Mouse (Mus musculus): ENCODE results near the gene Sbf1. TPM values are rescaled to one million over a fixed set of nuclear protein-coding genes. Genes with fewer than 3 reads are reported as not detected.

The Sbf1 gene
- polyA plus RNA-seq, 1 experiment from 2014 or later = 94.8 TPM

- WGBS = under 1% methylated on average over 58 of the region's 58 CpGs
- peaks cover 53% of the 10 kb centered on the region for H3K4me1 ChIP-seq
- H3K36me3 ChIP-seq = no peaks in the 10 kb centered on the region
- H3K4me3 ChIP-seq (replicated peaks) = peak overlapping the region; percentile 95
- H3K27me3 ChIP-seq (replicated peaks) = no peaks in the 10 kb centered on the region
- H3K27ac ChIP-seq (replicated peaks) = peak overlapping the region; percentile 76
- no peaks in the 10 kb centered on the region for H3K9me3 ChIP-seq (replicated peaks)
- H3K9ac ChIP-seq (replicated peaks) = peak overlapping the region; percentile 95
- H3K4me2 ChIP-seq = peak overlapping the region; percentile 87
- ATAC-seq (ENCODE audit: low FRiP score) = peak; percentile 48
Measured at GRCm38 (mm10) chr15:89314511-89315189, 461 bp downstream of the Sbf1 start.

DNA sequence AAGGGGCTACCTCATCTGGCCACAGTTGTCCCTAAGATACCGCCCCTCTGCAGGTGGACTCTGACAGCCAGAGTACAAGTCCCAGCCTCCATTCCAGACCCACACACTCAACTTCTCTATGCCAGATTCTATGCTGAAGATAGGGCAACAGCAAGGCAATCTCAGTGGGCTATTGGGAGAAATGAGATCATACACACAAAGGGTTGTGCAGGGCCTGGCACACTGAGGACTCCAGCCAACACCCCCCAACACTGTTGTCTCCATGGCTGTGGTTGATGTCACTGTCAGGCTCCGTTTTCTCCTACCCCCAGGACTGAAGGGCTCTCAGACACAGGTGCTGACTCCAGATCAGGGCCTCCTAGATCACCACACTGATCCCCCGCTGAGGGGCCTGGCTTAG lies 1.0 kb downstream of the Sbf1 start:
- peak overlapping the region; percentile 87 for H3K4me2 ChIP-seq
- peak overlapping the region; percentile 95 for H3K9ac ChIP-seq (replicated peaks)
- ATAC-seq (ENCODE audit: low FRiP score) = no peak; the same call in 1 of the 2 replicates
- H3K36me3 ChIP-seq = no peaks in the 10 kb centered on the region
- H3K27me3 ChIP-seq (replicated peaks) = no peaks in the 10 kb centered on the region
- peak overlapping the region; percentile 95 for H3K4me3 ChIP-seq (replicated peaks)
- H3K27ac ChIP-seq (replicated peaks) = no peak overlapping the region
- WGBS = 33% methylated on average over 3 of the region's 3 CpGs
- H3K9me3 ChIP-seq (replicated peaks) = no peaks in the 10 kb centered on the region
- peaks cover 56% of the 10 kb centered on the region for H3K4me1 ChIP-seq

DNA sequence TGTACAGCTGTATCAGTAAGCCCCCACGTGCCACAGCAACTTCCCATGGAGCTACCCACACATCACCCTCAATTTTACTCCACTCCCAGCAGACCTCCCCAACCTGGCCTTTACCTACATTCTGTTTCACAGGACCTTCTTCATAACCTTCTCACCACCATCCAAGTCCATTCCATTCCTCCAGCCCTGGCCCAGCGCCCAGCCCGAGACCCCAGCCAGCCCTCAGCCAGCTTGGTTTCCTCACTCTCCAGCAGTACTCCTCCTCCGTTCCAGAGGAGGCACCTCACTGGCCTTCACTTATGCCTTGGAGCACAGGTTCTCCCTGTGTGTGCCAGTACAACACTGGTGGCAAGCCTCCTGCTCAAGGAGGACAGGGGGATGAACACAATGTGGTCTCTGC lies 1.8 kb downstream of the Sbf1 start:
- Histone ChIP-seq H3K4me1 (peaks cover 56% of the 10 kb centered on the region), H3K4me3 (replicated peaks) (peak overlapping the region; percentile 95; the same call in 1 of the 2 replicates)

GRCm38 (mm10) chr15:89309962-89310498 lies 5.1 kb downstream of the Sbf1 start:
- H3K27me3 ChIP-seq (replicated peaks) = no peaks in the 10 kb centered on the region
- H3K9me3 ChIP-seq (replicated peaks) = no peaks in the 10 kb centered on the region
- H3K9ac ChIP-seq (replicated peaks) = no peak overlapping the region
- H3K4me3 ChIP-seq (replicated peaks) = no peak overlapping the region
- peaks cover 50% of the 10 kb centered on the region for H3K4me1 ChIP-seq
- no peak overlapping the region; the same call in 1 of the 2 replicates for H3K4me2 ChIP-seq
- ATAC-seq (ENCODE audit: low FRiP score) = no peak
- peaks cover 25% of the 10 kb centered on the region for H3K36me3 ChIP-seq
- 54% methylated on average over 6 of the region's 6 CpGs for WGBS
- H3K27ac ChIP-seq (replicated peaks) = no peak overlapping the region

More for the DNA sequence above, 1.8 kb downstream of the Sbf1 start:
- Histone ChIP-seq H3K27me3 (replicated peaks) (no peaks in the 10 kb centered on the region), H3K27ac (replicated peaks) (no peak overlapping the region), H3K9me3 (replicated peaks) (no peaks in the 10 kb centered on the region), H3K9ac (replicated peaks) (no peak overlapping the region; the same call in 1 of the 2 replicates), H3K36me3 (no peaks in the 10 kb centered on the region), H3K4me2 (peak overlapping the region; percentile 87)
- WGBS = 80% methylated on average over 4 of the region's 4 CpGs
- ATAC-seq (ENCODE audit: low FRiP score) = no peak

GRCm38 (mm10) chr15:89308406-89309139 lies 6.5 kb downstream of the Sbf1 start:
- peaks cover 39% of the 10 kb centered on the region for H3K36me3 ChIP-seq
- H3K27me3 ChIP-seq (replicated peaks) = no peaks in the 10 kb centered on the region
- WGBS = 86% methylated on average over 7 of the region's 7 CpGs
- no peak overlapping the region for H3K4me3 ChIP-seq (replicated peaks)
- H3K4me2 ChIP-seq = no peak overlapping the region
- no peak overlapping the region for H3K27ac ChIP-seq (replicated peaks)
- H3K4me1 ChIP-seq = peaks cover 41% of the 10 kb centered on the region
- no peak overlapping the region for H3K9ac ChIP-seq (replicated peaks)
- no peak for ATAC-seq (ENCODE audit: low FRiP score)
- H3K9me3 ChIP-seq (replicated peaks) = no peaks in the 10 kb centered on the region

DNA sequence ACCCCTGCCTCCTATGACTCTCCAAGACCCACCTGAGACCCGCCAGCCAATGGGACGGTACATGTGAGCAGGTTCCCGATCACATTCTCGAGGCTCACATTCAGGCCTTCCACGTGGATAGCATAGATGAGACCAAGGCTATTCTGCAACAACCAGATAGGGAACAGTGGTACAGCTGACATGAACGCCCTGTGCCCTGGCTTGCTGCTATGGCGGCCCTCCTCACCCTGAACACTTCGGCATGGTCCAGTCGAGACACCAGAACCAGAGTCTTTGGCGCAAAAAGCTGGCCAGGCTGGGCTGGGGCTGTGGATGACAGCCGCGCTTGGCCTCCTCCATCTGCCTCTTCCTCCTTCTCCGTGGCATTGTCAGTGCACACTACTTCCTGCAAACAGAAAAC lies 7.7 kb downstream of the Sbf1 start:
- WGBS = 92% methylated on average over 13 of the region's 13 CpGs
- Histone ChIP-seq H3K4me2 (no peak overlapping the region), H3K9me3 (replicated peaks) (no peaks in the 10 kb centered on the region), H3K4me3 (replicated peaks) (no peak overlapping the region), H3K36me3 (peaks cover 50% of the 10 kb centered on the region), H3K27me3 (replicated peaks) (no peaks in the 10 kb centered on the region), H3K27ac (replicated peaks) (no peak overlapping the region), H3K9ac (replicated peaks) (no peak overlapping the region), H3K4me1 (peaks cover 30% of the 10 kb centered on the region)
- ATAC-seq (ENCODE audit: low FRiP score) = no peak

DNA sequence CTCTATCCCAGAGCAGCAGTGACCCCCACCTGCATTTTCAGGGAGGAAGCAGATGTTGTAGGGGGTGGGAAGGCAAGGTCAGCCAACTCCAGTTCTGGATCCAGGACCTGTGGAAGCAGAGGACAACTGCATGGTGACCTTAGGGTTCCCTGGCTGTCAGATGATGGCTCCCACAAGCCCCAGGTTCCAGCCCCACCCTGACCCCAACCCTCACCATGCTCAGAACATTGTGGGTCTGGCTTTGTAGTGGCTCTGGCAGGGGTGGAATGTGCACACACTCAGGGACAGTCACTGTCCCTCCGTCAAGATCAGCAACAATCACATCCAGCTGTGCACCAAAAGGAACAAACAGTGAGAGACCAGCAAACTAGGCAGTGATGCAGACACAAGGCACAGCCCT lies 9.1 kb downstream of the Sbf1 start:
- 89% methylated on average over 1 of the region's 1 CpGs for WGBS
- no peak for ATAC-seq (ENCODE audit: low FRiP score)
- H3K4me3 ChIP-seq (replicated peaks) = no peak overlapping the region
- no peaks in the 10 kb centered on the region for H3K9me3 ChIP-seq (replicated peaks)
- H3K9ac ChIP-seq (replicated peaks) = no peak overlapping the region
- peaks cover 65% of the 10 kb centered on the region for H3K36me3 ChIP-seq
- H3K4me1 ChIP-seq = peaks cover 16% of the 10 kb centered on the region
- H3K27me3 ChIP-seq (replicated peaks) = no peaks in the 10 kb centered on the region
- H3K4me2 ChIP-seq = no peak overlapping the region
- H3K27ac ChIP-seq (replicated peaks) = no peak overlapping the region

DNA sequence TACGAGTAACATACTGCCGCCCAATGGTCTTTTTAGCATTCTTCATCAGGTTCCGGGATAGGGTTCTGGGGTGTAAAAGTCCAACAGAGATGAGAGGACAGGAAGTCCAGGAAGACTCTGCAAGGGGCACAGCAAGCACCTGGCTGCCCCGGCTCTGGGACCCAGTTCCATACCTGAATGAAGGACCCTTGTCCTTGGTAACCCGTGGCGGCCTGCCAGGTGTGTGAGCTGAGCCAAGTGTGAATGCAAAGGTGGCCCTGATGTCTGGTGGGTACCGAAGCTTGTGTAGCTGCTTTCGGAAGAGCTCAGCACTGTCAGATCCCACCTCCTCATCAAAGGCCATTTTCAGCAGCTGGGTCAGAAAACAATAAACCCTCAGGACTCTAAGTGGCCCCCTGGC lies 14.5 kb downstream of the Sbf1 start:
- Histone ChIP-seq H3K4me2 (no peak overlapping the region), H3K27me3 (replicated peaks) (no peaks in the 10 kb centered on the region), H3K4me3 (replicated peaks) (no peak overlapping the region), H3K9me3 (replicated peaks) (no peaks in the 10 kb centered on the region), H3K36me3 (peaks cover 93% of the 10 kb centered on the region), H3K4me1 (no peaks in the 10 kb centered on the region), H3K9ac (replicated peaks) (no peak overlapping the region), H3K27ac (replicated peaks) (no peak overlapping the region)
- no peak for ATAC-seq (ENCODE audit: low FRiP score)
- WGBS = 96% methylated on average over 8 of the region's 8 CpGs

DNA sequence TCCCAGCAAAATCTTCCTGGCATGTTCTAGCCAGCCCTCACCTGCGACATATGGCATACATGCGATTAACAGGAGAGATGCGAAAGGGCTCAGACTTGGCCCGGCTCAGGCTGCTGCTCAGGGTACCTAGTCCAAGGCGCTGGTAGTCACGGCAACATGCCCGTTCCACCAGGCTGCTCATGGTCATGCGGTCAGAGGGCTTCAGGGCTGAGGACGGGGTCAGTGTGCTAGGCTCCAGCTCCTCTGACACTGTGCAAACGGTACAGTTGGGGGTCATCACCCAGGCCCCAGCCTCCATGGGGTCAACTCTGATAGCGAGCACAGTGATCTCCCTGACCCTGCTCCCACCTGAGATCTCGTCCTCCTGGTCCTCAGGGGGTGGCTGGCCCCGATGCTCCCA lies 14.9 kb downstream of the Sbf1 start:
- no peaks in the 10 kb centered on the region for H3K4me1 ChIP-seq
- no peaks in the 10 kb centered on the region for H3K9me3 ChIP-seq (replicated peaks)
- no peaks in the 10 kb centered on the region for H3K27me3 ChIP-seq (replicated peaks)
- no peak overlapping the region for H3K4me3 ChIP-seq (replicated peaks)
- 92% methylated on average over 13 of the region's 13 CpGs for WGBS
- no peak overlapping the region for H3K27ac ChIP-seq (replicated peaks)
- ATAC-seq (ENCODE audit: low FRiP score) = no peak
- no peak overlapping the region for H3K4me2 ChIP-seq
- H3K9ac ChIP-seq (replicated peaks) = no peak overlapping the region
- peaks cover 93% of the 10 kb centered on the region for H3K36me3 ChIP-seq

DNA sequence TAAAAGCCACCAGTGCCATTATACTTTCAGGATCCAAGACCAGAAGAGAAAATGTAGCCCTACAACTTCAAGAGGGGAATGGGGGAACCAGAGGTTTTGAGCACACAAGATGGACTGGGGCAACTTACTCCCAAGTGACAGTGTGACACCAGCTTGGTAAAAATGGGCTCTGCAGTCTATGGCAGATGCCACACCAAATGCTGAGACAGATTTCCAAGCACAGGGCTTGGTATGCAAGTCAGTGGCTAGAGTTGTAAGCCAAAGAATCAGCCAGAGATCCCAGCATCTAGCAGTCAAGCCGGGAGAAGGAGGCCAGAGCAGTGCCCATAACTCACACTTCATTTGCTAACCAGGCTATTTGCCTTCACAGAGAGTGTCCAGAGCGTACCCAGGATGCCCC lies 17.4 kb downstream of the Sbf1 start:
- no peak for ATAC-seq (ENCODE audit: low FRiP score)
- WGBS = 89% methylated on average over 2 of the region's 2 CpGs

GRCm38 (mm10) chr15:89296465-89296864 lies 18.6 kb downstream of the Sbf1 start:
- H3K9ac ChIP-seq (replicated peaks) = no peak overlapping the region
- H3K9me3 ChIP-seq (replicated peaks) = no peaks in the 10 kb centered on the region
- no peaks in the 10 kb centered on the region for H3K4me1 ChIP-seq
- H3K36me3 ChIP-seq = peaks cover 93% of the 10 kb centered on the region
- 65% methylated on average over 1 of the region's 1 CpGs for WGBS
- H3K4me2 ChIP-seq = no peak overlapping the region
- H3K27me3 ChIP-seq (replicated peaks) = no peaks in the 10 kb centered on the region
- H3K4me3 ChIP-seq (replicated peaks) = no peak overlapping the region
- H3K27ac ChIP-seq (replicated peaks) = no peak overlapping the region
- no peak for ATAC-seq (ENCODE audit: low FRiP score)

More for the DNA sequence above, 17.4 kb downstream of the Sbf1 start:
- Histone ChIP-seq H3K36me3 (peaks cover 93% of the 10 kb centered on the region), H3K9me3 (replicated peaks) (no peaks in the 10 kb centered on the region), H3K4me3 (replicated peaks) (no peak overlapping the region), H3K4me2 (no peak overlapping the region), H3K27me3 (replicated peaks) (no peaks in the 10 kb centered on the region), H3K9ac (replicated peaks) (no peak overlapping the region), H3K27ac (replicated peaks) (no peak overlapping the region), H3K4me1 (no peaks in the 10 kb centered on the region)
